Mouse (Mus musculus) midbrain, embryonic 13.5 days (tissue): ENCODE results near the gene Tmem248. TPM values are rescaled to one million over a fixed set of nuclear protein-coding genes. Genes with fewer than 3 reads are reported as not detected.

ENCODE experiments used
- ATAC-seq: fragments of 200-750 bp; cut with Nextera tagmentation; 2 replicates; pipeline ENCODE4 v1.8.0; 2017; ENCODE audit warnings: mild to moderate bottlenecking, moderate TSS enrichment, moderate library complexity
- H3K27ac ChIP-seq: fragments of 300-500 bp; sonication (generic); 2 replicates; pipeline ENCODE4 v1.5.1; 2015; ENCODE audit warnings: inconsistent platforms, mild to moderate bottlenecking, moderate library complexity
- H3K27me3 ChIP-seq: fragments of 300-500 bp; sonication (generic); 2 replicates; pipeline ENCODE4 v1.6.1; 2015; ENCODE audit warnings: mild to moderate bottlenecking, inconsistent platforms
- H3K36me3 ChIP-seq: fragments of 300-500 bp; sonication (generic); 2 replicates; pipeline ENCODE4 v1.6.1; 2015; ENCODE audit warnings: mild to moderate bottlenecking, inconsistent platforms
- H3K4me1 ChIP-seq: fragments of 300-500 bp; sonication (generic); replicated peaks from 2 replicates; pipeline ENCODE4 v1.6.1; 2015; ENCODE audit warnings: inconsistent platforms
- H3K4me2 ChIP-seq: fragments of 300-500 bp; sonication (generic); replicated peaks from 2 replicates; pipeline ENCODE4 v1.6.1; 2015; ENCODE audit warnings: moderate library complexity, mild to moderate bottlenecking, inconsistent platforms
- H3K4me3 ChIP-seq: fragments of 300-500 bp; sonication (generic); replicated peaks from 2 replicates; pipeline ENCODE4 v1.5.1; 2015; ENCODE audit warnings: mild to moderate bottlenecking, inconsistent platforms
- H3K9ac ChIP-seq: fragments of 300-500 bp; sonication (generic); replicated peaks from 2 replicates; pipeline ENCODE4 v1.6.1; 2015; ENCODE audit warnings: mild to moderate bottlenecking, inconsistent platforms
- H3K9me3 ChIP-seq: fragments of 300-500 bp; sonication (generic); 2 replicates; pipeline ENCODE4 v1.6.1; 2016; ENCODE audit warnings: mild to moderate bottlenecking, inconsistent platforms
- WGBS: fragments of 180-500 bp; shearing (Covaris S2); methylation state at CpG from one replicate; pipeline ENCODE4 v1.1.7; 2015; 5-methylcytosine and 5-hydroxymethylcytosine counted together
- polyA plus RNA-seq: library from polyadenylated mRNA; unstranded; fragments of >200 nt; fragmentation: Nextera tagmentation; extraction: Ambion mirVana; gene quantifications from 2 replicates; pipeline ENCODE4 v1.2.1, GENCODE M21; 2015

Gene Tmem248
- polyA plus RNA-seq = 22.7 and 24.0 TPM in 2 replicates

DNA sequence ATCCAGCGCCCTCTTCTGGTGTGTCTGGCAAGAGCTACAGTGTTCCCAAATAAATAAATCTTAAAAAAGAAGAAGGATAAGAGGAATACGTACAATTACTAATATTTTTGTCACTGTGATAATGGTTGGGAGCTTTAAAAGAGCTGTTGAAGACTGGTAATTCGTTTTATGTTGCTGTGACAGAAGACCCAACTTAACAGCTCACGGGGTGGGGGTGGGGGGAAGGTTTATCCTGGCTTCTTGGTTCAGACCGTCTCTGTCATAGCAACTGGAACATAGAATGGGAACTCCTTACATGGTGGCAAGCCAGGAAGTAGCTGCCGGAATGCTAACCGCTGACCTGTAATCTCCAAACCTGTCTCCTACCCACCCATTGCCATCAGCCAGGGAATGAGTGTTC lies at the start of gene Tmem248:
Gene Tmem248 (plus strand): TSS at position 301 of the 400 bp plus-strand sequence.
- 84% methylated on average over 7 of the region's 7 CpGs for WGBS
- no peak for ATAC-seq
- H3K9me3 ChIP-seq = no peaks in the 10 kb centered on the region

DNA sequence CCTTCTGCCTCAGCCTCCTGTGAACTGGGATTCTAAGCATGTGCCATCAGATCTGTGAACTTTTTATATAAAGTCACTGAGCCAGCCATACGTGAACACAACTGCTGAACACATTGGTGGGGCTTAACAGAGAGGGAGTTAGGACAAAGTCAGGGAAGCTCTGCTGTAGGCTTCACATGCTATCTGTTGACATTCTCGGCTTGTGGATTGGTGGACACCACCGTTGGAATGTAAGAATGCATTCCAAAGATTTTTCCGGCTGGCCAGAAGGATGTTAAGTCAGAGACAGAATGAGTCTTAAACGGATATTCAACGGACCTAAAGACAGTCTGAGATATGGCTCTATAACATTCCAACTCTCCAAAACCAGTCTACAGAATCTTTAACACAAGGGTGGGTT lies 47.8 kb upstream of the Tmem248 start:
- H3K36me3 ChIP-seq = no peaks in the 10 kb centered on the region
- H3K9me3 ChIP-seq = no peaks in the 10 kb centered on the region
- H3K27me3 ChIP-seq = no peaks in the 10 kb centered on the region
- no peak overlapping the region for H3K27ac ChIP-seq
- H3K4me2 ChIP-seq = no peak overlapping the region
- no peak overlapping the region for H3K9ac ChIP-seq
- H3K4me3 ChIP-seq = no peak overlapping the region
- peaks cover 27% of the 10 kb centered on the region for H3K4me1 ChIP-seq
- ATAC-seq = no peak
- 82% methylated on average over 6 of the region's 6 CpGs for WGBS

More for the DNA sequence above, at the start of gene Tmem248:
- H3K9ac ChIP-seq = no peak within 1 kb of the TSS
- peaks cover 31% of the 10 kb centered on the region for H3K36me3 ChIP-seq
- peaks cover 8% of the 10 kb centered on the region for H3K4me1 ChIP-seq
- no peaks in the 10 kb centered on the region for H3K27me3 ChIP-seq
- no peak within 1 kb of the TSS for H3K4me2 ChIP-seq
- H3K4me3 ChIP-seq = no peak within 1 kb of the TSS
- no peak within 1 kb of the TSS for H3K27ac ChIP-seq

DNA sequence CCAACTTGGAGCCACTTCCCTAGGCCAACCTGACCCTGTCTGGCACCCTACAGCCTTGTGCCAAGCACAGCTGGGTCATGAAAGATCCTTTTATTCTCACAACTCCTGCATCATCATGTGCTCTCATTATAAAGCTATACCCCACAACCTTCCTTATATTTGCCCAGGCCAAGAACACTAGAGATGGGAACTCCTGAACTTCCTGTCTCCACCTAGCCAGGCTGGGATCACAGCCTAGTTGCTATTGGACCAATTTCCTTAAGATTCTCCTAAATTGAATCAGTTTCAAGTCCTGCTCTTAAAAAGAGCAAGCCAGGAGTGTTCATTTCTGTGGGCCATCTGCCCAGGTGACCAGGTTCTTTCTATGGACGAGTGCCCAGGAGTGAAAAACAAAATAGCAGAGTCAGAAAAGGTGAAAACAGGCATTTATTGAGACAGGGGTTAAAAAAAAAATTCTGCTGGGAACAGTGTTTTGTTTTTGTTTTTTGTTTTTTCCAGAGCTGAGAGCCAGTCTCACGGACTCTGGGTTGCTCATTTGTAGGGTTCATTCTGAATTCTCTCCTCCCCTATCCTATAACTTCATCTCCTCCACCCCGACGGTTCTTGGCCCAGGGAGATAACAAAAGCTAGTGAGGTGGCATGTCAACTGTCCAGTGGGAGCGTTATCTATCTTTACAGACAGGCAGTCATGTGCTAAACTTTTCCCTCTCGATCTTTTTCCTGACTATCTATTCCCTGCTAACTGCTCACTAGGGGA lies 46.0 kb upstream of the Tmem248 start:
- 13% methylated on average over 6 of the region's 6 CpGs for WGBS
- H3K4me3 ChIP-seq = peak overlapping the region; percentile 87
- no peaks in the 10 kb centered on the region for H3K27me3 ChIP-seq
- peak overlapping the region; percentile 91 for H3K27ac ChIP-seq
- no peak for ATAC-seq
- H3K4me2 ChIP-seq = peak overlapping the region; percentile 86
- H3K9me3 ChIP-seq = no peaks in the 10 kb centered on the region
- peak overlapping the region; percentile 89 for H3K9ac ChIP-seq
- peaks cover 29% of the 10 kb centered on the region for H3K4me1 ChIP-seq
- no peaks in the 10 kb centered on the region for H3K36me3 ChIP-seq

DNA sequence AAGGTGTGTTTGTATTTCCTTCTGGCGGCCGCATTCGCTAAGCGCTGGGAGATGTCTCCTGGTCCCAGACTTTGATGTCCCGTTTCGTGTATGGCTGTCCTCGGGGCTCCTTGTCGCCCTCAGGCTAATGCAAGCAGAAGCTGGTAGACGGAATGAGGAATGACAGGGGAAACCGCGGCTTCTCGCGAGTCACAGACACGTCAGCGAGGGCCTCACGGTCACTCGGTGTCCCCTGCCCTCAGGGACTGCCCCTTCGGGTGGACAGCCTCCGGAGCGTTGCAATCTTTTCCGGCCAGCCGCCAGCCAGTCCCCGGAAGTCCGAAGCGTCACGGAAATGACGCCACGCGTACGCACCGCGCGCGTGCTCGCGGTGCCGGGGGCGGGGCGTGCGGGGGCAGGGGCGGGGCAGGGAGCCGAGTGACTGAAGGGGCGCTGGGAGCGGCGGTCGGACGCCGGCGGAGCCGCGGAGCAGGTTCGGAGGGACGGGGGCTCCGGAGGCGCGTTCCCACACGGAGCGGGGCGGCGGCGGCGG lies 45.4 kb upstream of the Tmem248 start, which contains the start of gene Rabgef1:
Gene Rabgef1 (plus strand): TSS at position 376 of the 532 bp plus-strand sequence.
- peak within 1 kb of the TSS; percentile 87 for H3K4me3 ChIP-seq
- H3K9me3 ChIP-seq = no peaks in the 10 kb centered on the region
- no peaks in the 10 kb centered on the region for H3K36me3 ChIP-seq
- no peaks in the 10 kb centered on the region for H3K27me3 ChIP-seq
- H3K27ac ChIP-seq = peak within 1 kb of the TSS; percentile 91
- peak; percentile 96 for ATAC-seq
- H3K9ac ChIP-seq = peak within 1 kb of the TSS; percentile 89
- WGBS = under 1% methylated on average over 51 of the region's 62 CpGs
- peak within 1 kb of the TSS; percentile 86 for H3K4me2 ChIP-seq
- H3K4me1 ChIP-seq = peaks cover 29% of the 10 kb centered on the region

DNA sequence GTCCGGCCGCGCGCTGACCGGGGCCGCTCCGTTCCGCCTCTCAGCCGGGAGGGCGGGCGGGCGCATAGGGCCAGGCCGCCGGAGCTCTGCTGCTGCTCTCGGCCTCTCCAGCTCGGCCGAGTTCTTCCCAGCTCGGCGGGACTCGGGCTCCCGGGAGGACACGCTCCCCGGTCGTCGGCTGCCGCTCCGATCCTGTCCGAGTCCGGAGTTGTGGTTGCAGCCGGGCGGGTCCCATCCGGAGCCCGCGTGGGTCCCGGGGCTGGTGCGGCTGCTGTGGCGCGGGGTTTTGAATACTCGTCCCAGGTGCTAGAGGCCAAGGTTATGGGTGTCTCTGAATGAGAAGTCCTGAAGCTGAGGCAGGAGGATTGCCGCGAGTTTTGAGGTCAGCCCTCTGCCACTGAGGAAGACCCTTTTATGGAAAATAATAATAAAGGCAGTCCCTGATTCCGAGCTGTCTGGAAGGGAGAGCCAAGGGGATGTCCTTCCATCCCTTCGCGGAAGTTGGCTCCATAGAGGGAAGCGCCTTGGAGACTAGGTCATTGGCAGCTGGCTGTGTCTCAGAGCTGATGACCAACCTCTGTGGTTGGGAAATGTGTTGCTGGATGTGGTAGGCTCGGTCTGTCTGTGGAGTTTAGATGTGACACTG lies 44.8 kb upstream of the Tmem248 start:
- H3K4me1 ChIP-seq = peaks cover 29% of the 10 kb centered on the region
- peak overlapping the region; percentile 85 for H3K4me2 ChIP-seq
- peak overlapping the region; percentile 91 for H3K27ac ChIP-seq
- H3K9me3 ChIP-seq = no peaks in the 10 kb centered on the region
- WGBS = 1% methylated on average over 35 of the region's 46 CpGs
- ATAC-seq = peak; percentile 61; the same call in 1 of the 2 replicates
- H3K9ac ChIP-seq = peak overlapping the region; percentile 89
- no peaks in the 10 kb centered on the region for H3K27me3 ChIP-seq
- H3K4me3 ChIP-seq = peak overlapping the region; percentile 87
- H3K36me3 ChIP-seq = no peaks in the 10 kb centered on the region

DNA sequence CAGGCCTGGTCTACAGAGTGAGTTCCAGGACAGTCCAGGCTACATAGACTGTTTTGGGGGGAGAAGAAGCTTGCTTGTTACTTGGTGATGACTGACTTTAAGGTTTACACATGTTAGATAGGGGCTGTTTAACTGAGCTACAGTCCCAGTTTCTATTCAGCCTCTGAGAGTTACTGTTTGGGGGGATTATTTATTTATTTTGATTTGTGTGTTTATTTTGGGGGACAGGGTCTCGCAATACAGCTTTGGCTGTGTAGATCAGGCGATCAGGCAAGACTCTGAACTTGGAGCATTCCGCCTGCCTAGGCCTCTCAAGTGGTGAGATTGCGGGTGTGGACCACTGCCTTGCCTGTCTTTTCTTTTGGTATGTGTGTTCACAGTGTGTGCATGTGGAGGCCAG lies 43.9 kb upstream of the Tmem248 start:
- peak overlapping the region; percentile 87 for H3K4me3 ChIP-seq
- 88% methylated on average over 4 of the region's 4 CpGs for WGBS
- no peak overlapping the region; the same call in 1 of the 2 replicates for H3K9ac ChIP-seq
- peak overlapping the region; percentile 85 for H3K4me2 ChIP-seq
- H3K4me1 ChIP-seq = peaks cover 32% of the 10 kb centered on the region
- no peaks in the 10 kb centered on the region for H3K36me3 ChIP-seq
- H3K27ac ChIP-seq = no peak overlapping the region
- H3K27me3 ChIP-seq = no peaks in the 10 kb centered on the region
- no peak for ATAC-seq
- no peaks in the 10 kb centered on the region for H3K9me3 ChIP-seq

DNA sequence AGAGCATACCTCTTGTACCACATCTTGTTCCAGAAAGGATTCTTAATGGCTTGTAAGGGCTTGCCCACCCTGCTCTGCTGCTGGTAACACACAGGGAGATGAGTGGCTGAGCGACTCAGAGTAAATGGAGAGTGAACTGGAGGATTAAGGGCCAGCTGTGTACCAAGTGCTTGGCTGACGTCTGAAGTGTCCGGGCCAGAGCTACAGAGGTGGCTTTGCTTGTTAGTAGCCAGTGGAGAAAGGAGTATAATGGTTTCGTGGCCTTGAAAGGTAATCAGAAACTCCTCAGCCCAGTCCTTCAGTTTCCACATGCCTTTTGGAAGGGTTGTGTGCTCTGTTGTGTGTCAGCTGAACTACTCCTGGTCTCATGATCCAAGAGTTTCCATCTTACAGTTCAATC lies 39.0 kb upstream of the Tmem248 start:
- H3K4me3 ChIP-seq = no peak overlapping the region
- no peaks in the 10 kb centered on the region for H3K27me3 ChIP-seq
- no peak overlapping the region for H3K9ac ChIP-seq
- H3K4me1 ChIP-seq = peaks cover 21% of the 10 kb centered on the region
- 41% methylated on average over 4 of the region's 4 CpGs for WGBS
- H3K36me3 ChIP-seq = no peaks in the 10 kb centered on the region
- H3K27ac ChIP-seq = no peak overlapping the region
- H3K9me3 ChIP-seq = no peaks in the 10 kb centered on the region
- no peak overlapping the region for H3K4me2 ChIP-seq
- ATAC-seq = no peak

DNA sequence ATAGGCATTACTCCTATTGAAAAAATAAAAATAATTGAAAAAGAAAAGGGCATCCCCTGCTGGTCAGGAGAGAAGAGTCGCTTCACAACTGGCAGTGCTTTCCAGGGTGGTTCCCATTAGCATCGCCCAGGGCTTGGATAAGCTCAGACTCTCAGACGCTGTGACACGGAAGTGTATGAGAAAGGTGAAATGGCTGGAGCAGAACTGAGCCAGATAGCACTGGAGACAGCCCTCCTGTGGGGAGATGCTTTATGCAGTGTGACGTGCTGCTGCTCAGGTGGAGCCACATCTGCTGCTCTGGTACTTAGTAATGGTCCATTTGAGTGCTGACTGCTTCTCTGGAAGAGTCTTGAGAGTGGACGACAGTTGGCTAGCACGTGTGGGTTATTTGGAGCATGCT lies 36.5 kb upstream of the Tmem248 start:
- Histone ChIP-seq H3K36me3 (no peaks in the 10 kb centered on the region), H3K4me3 (no peak overlapping the region), H3K4me2 (no peak overlapping the region), H3K9ac (no peak overlapping the region), H3K27me3 (no peaks in the 10 kb centered on the region), H3K4me1 (peaks cover 6% of the 10 kb centered on the region; the same call in 1 of the 2 replicates), H3K27ac (no peak overlapping the region), H3K9me3 (no peaks in the 10 kb centered on the region)
- 71% methylated on average over 7 of the region's 7 CpGs for WGBS
- no peak for ATAC-seq

DNA sequence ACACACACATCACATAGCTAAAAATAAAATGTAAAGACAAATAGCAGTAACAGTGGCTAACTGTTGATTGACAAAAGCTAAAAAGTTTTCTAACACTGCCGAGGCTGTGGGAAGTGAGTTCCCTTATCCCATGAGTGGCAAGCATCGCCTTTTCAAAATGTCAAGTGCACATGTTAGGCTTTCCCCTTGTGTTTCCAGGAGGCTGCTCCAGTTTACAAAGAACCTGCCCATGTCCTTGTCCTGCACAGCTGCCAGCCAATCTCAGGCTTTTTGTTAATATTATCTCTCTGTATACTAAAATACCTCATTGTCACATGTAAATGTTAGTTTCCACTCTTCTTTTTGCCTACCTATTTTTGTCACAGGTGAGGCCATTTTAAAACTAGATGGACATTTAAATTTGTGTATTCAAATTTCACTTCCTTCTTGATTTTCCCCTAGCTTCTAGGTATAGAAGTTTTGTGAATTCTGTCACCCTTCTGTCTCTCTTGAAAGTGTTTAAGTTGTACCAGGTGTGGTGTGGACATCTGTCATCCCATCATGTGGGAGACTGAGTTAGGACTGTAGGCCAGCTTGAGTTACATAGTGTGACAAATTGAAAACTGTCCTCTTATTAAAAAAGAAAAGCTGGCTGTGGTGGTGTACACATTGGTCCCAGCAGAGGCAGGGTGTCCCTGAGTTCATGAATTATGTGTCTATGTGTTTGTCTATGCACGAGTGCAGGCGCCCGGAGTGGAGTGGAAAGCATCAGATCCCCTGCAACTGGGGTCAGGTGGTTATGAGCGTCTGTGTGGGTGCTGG lies 34.9 kb upstream of the Tmem248 start:
- Histone ChIP-seq H3K9me3 (no peaks in the 10 kb centered on the region), H3K4me2 (no peak overlapping the region), H3K27ac (no peak overlapping the region), H3K27me3 (no peaks in the 10 kb centered on the region), H3K36me3 (no peaks in the 10 kb centered on the region), H3K9ac (no peak overlapping the region), H3K4me1 (peaks cover 10% of the 10 kb centered on the region), H3K4me3 (no peak overlapping the region)
- 92% methylated on average over 6 of the region's 6 CpGs for WGBS
- no peak for ATAC-seq

DNA sequence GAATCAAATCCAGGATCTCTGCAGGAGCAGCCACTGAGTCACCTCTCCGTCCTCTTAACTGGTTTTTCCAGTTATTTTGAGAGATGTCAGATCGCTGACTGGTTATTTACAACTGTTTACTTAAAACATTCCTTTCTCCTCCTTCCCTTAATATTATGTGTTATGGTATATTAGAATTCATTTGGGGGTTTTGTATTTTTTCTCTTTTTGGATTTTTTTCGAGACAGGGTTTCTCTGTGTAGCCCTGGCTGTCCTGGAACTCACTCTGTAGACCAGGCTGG lies 34.4 kb upstream of the Tmem248 start:
- peaks cover 15% of the 10 kb centered on the region for H3K4me1 ChIP-seq
- no peak for ATAC-seq
- H3K4me3 ChIP-seq = no peak overlapping the region

DNA sequence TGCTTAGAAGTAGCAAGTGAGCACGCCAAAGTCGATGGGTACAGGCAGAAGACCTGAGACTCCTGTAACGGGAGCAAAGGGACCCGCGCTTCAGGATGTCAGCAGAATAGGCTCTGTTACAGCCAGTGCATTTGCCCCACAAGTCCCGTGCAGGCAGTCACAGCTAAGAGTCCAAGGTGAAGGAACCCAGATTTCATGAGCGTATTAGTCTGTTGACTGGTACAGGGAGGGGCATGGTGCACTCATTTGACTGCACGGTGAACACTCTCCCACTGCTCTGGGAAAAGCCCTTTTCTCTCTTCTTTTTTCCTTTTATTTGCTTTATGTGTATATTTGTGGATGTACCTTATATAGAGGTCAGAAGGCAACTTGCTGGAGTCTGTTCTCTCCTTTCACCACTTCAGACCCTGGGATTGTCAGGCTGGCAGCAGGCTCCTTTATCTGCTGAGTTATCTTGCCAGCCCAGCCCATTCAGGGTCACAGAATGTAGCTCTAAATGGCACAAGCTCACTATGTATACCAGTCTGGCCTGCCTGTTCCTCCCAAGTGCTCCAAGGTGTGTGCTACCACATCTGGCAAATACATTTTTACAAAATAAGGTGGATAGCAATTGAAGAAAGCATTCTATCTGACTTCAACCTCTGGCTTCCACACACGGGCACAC lies 32.6 kb upstream of the Tmem248 start:
- Histone ChIP-seq H3K4me3 (no peak overlapping the region), H3K27ac (no peak overlapping the region), H3K9me3 (no peaks in the 10 kb centered on the region), H3K27me3 (no peaks in the 10 kb centered on the region), H3K9ac (no peak overlapping the region), H3K4me1 (peaks cover 14% of the 10 kb centered on the region), H3K36me3 (peaks cover 8% of the 10 kb centered on the region; the same call in 1 of the 2 replicates), H3K4me2 (no peak overlapping the region)
- ATAC-seq = no peak
- 91% methylated on average over 9 of the region's 9 CpGs for WGBS

More for the DNA sequence above, 34.4 kb upstream of the Tmem248 start:
- no peaks in the 10 kb centered on the region for H3K36me3 ChIP-seq
- no peaks in the 10 kb centered on the region for H3K27me3 ChIP-seq
- no peak overlapping the region for H3K4me2 ChIP-seq
- no peak overlapping the region for H3K27ac ChIP-seq
- WGBS = 99% methylated on average over 3 of the region's 3 CpGs
- H3K9me3 ChIP-seq = no peaks in the 10 kb centered on the region
- H3K9ac ChIP-seq = no peak overlapping the region
